Mouse (Mus musculus) layer of hippocampus, adult 11-12 months (tissue): ENCODE measurements at regions not wholly inside any gene's neighbourhood (a gene's known extent, or its start where the extent isn't known, plus 50 kb on each side); places are given as distances from the start of the nearest gene placed in this dataset.

Source experiments
- DNase-seq: peaks from one replicate; pipeline ENCODE4 v3.0.0; 2022; ENCODE audit warnings: low spot score

DNA sequence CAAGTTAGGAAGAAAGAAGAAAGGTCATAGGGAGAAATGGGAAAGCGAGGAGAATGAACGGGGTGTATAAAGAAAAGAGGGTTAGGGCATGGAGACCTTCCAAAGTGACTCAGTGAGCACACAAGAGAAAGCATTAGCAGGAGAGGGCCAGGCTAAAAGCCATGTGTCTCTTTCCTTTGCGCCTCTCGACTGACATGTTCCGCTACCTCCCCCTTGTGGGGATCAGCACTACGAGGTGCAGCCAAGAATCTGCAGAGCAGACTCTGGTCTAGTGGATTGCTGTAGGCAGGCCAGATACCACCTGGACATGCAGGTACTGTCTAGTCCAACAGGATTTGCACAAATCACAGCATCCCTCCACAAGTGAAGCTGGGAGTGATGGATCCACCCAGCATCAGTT lies 54.0 kb downstream of the Kcna5 start:
- no peak for DNase-seq

DNA sequence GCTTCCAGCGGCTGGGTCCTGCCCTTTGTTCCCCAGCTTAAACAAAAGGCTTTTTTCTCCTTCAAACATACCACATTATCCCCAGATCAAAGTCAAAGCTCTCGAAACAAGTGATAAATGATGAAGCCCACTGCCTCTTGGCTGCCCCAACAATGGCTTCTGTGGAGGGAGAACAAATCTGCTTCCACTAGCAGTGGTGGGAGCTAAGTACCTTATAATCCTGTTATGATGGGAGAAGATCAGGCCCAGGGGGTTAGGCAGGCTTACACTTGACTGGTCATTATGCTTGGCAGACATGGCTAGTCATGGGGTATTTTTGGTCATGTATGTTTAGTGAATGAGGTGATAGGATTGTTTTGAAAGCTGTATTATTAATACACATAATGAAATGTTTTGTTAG lies 57.7 kb downstream of the Kcna5 start:
- no peak for DNase-seq

DNA sequence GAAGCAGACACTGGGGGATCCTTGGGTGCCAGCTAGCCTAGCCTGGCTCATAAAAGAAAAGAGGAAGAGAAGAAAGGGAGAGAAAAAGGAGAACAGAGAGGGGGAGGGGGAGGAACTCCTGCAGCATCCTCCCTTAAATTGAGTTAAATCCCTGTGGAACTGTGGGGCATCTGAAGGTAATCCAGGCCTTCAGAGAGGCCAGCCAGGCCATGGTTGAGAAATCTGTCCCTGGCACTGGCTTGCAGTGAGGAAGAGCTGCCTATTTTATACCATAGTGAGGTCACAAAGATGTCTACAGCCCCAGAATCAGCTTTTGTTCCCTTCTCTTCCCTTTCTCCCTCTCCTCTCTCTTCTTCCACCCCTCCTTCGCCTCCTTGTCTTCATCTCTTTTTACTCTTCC lies 58.5 kb downstream of the Kcna5 start:
- DNase-seq = no peak

- DNase-seq = no peak
Measured at GRCm38 (mm10) chr6:126475555-126475954, 59.7 kb downstream of the Kcna5 start.

GRCm38 (mm10) chr6:126453751-126454150 lies 81.5 kb downstream of the Kcna5 start:
- peak; percentile 22 for DNase-seq

DNA sequence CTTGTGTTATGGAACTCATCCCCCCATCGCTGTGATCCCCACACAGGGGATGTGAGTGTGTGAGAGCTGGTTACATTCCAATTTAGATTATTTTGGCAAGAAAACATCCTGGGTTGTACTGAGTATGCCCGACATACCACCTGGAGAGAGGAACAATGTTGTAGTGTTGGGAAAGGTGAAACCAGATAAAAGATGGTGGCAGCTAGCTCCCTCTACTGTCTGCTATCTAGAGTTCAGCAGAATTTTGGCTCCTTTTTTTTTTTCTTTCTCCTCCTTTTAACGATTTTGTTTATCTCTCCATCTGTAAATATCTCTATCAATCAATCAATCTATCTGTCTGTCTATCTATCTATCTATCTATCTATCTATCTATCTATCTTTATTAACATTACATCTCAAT lies 89.7 kb downstream of the Kcna5 start:
- DNase-seq = no peak

- no peak for DNase-seq
Measured at GRCm38 (mm10) chr6:126440254-126440653, 95.0 kb downstream of the Kcna5 start.

DNA sequence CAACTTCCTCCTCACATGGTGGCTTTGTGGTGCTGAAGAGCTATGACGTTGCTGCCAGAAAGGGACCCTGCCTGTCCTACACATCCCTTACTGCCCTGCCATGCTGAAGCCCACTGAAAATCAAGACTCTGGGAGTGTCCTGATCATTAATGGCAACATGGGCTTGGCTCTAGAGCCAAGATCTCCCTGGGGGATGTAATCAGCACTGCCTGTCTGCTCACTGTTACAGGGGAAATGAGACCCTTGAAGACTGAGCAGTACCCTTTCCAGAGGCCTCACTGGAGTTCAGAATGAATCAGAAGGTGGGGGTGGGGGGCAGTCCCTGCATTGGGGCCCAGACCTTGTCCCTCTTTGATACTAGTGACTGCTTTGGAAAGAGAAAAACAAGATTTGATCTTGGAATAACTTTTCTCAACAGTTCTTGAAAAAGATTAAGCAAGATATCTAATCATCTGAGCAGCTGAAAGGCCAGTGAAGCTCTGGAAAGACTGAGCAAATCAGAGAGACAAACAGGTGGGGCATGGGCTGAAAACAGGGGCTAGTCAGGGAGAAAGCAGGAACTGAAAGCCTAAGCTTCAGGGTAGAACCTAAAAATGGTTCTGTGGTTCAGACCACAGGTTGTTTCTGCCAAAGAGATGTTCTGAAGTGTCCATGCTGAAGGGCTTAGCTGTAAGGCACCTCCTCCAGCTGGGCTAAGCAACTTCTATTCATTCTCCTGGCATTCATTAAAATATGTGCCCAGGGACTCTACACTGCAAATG lies 97.1 kb downstream of the Kcna5 start:
- DNase-seq = no peak

- DNase-seq = no peak
Measured at GRCm38 (mm10) chr6:126427208-126427607, 108.0 kb downstream of the Kcna5 start.

- no peak for DNase-seq
Measured at GRCm38 (mm10) chr6:126405736-126406135, 129.5 kb downstream of the Kcna5 start.

GRCm38 (mm10) chr6:126404331-126405070 lies 130.7 kb downstream of the Kcna5 start:
- DNase-seq = no peak

DNA sequence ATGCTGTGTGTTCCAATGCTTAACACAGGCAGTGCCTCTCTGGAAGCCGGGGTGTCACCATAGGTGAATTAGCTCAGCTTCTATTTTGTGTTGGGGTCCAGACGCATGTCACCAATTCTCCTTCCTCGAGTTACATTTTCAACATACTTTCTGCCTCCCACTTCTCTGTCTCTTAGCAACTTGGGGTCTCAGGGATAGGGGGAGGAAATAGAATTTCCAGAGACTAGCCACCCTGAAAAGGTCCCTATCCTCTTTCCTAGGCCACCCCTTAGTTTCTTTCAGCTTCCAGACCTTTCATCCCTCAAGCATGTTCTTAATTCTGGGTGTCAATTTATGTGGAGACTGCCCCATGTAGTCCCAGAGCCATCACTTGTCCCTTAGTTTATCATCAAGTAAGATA lies 135.6 kb downstream of the Kcna5 start:
- no peak for DNase-seq

DNA sequence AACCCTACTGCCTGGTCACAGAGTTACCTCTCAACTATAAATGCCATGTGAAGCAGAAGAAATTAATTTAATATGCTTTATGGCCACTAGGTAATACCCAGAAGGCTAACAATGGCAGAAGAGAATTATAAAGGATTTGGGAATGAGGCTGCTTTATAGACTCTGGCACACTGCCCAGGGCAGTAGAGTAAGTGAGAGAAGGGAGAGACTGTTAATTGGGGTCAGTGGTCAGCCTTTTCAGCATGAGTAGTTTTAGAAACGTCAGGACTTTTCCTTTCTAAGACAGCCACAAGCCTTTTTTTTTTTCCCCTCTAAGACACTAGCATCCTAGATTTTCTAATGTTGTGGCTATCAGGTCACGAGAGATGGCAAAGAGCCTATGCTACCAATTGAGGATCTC lies 136.6 kb downstream of the Kcna5 start:
- no peak for DNase-seq

- DNase-seq = no peak
Measured at GRCm38 (mm10) chr6:126395015-126395414, 140.2 kb downstream of the Kcna5 start.

- no peak for DNase-seq
Measured at GRCm38 (mm10) chr6:126394111-126394809, 141.0 kb downstream of the Kcna5 start.

GRCm38 (mm10) chr6:126384210-126385012 lies 150.8 kb downstream of the Kcna5 start:
- no peak for DNase-seq

- no peak for DNase-seq
Measured at GRCm38 (mm10) chr6:126377216-126377615, 158.0 kb downstream of the Kcna5 start.

- no peak for DNase-seq
Measured at GRCm38 (mm10) chr6:126374970-126375620, 160.1 kb downstream of the Kcna5 start.

GRCm38 (mm10) chr6:126371971-126372370 lies 163.2 kb downstream of the Kcna5 start:
- DNase-seq = peak; percentile 56

DNA sequence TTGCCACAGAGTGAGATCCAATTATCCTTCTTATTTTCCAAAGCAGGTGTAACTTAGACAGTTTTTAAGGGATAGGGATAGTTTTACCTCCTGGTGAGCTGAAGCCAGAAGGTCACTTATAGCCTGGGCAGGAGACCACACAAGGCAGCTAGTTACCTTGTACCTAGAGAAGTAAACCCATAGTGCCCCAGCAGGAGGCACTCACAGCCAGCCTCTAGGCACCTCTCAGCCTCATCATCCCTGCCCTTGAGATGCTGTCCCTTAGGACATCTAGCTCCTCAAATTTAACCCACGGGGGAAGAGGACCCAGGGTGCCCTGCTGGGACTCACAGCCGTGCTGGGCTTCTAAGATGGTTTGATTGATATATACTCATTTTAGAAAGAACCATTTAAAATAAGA lies 163.7 kb downstream of the Kcna5 start:
- no peak for DNase-seq

GRCm38 (mm10) chr6:126365495-126365894 lies 169.7 kb downstream of the Kcna5 start:
- DNase-seq = no peak

DNA sequence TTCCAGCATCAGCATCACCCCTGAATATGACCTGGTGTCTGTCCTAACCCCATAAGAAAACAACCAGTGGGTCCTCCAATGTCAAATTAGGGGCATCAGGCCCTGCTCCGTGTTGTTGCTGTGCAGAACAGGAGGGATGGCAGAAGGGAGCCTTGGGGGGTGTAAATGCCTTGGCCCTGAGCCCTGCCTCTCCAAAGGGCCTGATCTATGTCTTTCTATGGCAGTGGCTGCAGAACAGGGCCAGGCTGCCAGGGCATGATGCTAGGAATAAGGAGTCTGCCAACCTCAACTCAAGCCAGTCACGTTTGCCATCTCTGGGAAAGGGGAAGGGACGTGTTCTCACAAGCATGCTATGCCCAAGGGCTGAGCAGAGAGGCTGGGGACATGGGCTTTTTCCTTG lies 172.9 kb downstream of the Kcna5 start:
- no peak for DNase-seq
